Mouse (Mus musculus) c-Kit-positive CD71-positive TER-119-negative erythroid progenitor cells, embryonic 14.5 days (primary cell): ENCODE results near the gene Rad51c.
A peak's percentile ranks its signal among the peaks of the same experiment; 100 is the strongest.
"Not testable (repeated sequence)": the region's sequence is repeated elsewhere in the genome, so short reads cannot be mapped to it uniquely, and the experiment has no call there.

ENCODE experiments used
- DNase-seq: peaks from one replicate; pipeline ENCODE4 v3.0.0-alpha.2; 2013; ENCODE audit warnings: low read depth

Gene Rad51c

DNA sequence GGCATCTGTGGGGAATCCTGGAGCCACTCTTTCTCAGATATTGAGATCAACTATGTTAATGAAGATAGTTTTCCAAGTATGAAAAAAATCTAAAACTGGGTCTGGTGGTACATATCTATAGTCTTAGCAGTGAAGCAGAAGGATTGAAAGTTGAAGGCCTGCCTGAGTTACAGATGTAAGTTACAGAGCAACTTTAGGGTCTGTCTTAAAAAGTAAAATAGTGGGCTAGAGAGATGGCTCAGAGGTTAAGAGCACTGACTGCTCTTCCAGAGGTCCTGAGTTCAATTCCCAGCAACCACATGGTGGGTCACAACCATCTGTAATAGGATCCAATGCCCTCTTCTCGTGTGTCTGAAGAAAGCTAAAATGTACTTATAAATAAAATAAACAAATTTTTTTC, 27.7 kb upstream of the Rad51c start:
- DNase-seq: no peak

DNA sequence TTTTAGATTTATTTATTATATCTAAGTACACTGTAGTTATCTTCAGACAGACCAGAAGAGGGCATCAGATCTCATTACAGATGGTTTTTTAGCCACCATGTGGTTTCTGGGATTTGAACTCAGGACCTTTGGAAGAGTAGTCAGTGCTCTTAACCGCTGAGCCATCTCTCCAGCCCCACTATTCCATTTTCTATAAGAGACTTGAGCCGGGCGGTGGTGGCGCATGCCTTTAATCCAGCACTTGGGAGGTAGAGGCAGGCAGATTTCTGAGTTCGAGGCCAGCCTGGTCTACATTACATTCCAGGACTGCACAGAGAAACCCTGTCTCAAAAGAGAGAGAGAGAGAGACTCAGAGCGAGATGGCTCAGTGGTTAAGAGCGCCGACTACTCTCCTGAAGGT, 27.1 kb upstream of the Rad51c start:
- not testable (repeated sequence) for DNase-seq

GRCm38 (mm10) chr11:87430374-87430773, 25.6 kb upstream of the Rad51c start:
- DNase-seq: no peak

GRCm38 (mm10) chr11:87429363-87429762, 24.6 kb upstream of the Rad51c start:
- no peak for DNase-seq

- peak; percentile 51 for DNase-seq
These were observed 23.4 kb upstream of the Rad51c start for GRCm38 (mm10) chr11:87428051-87428673.

DNA sequence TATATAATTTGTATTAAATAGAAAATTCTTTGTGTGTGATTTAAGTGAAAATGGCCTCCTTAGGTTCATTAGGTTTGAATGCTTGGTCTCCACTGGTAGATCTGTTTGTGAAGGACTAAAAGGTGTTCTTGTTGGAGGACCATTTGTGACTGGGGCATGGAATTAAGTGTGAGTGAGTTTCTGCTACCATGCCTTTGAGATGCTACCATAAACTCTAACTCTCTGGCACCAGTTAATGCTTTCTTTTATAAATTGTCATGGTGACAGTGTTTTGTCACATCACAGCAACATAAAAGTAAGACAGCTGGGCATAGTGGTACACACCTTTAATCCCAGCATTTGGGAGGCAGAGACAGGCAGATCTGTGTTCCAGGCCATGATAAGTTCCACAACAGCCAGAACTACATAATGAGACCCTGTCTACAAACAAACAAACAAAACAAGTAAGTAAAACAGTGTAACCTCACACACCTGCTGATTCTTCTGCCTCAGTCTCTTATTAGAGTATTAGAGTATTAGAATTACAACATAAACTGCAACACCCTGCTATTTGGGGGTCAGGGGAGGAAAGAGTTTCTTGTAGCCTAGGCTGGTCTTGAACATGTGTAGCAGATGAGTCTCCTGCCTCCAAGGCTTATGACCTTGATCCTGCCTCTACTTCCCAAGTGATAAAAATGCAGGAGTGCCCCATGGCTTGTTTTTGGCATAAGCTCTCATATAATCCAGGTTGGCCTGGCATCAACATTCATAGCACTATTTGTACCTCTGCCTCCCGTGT, 22.7 kb upstream of the Rad51c start:
- DNase-seq: no peak

GRCm38 (mm10) chr11:87426450-87427250, 21.9 kb upstream of the Rad51c start:
- DNase-seq: peak; percentile 91

- no peak for DNase-seq
These were observed 21.3 kb upstream of the Rad51c start for GRCm38 (mm10) chr11:87426121-87426449.

GRCm38 (mm10) chr11:87423551-87424325, 19.0 kb upstream of the Rad51c start:
- DNase-seq: no peak

- DNase-seq: peak; percentile 87
These were observed 18.0 kb upstream of the Rad51c start for GRCm38 (mm10) chr11:87422511-87423340.

DNA sequence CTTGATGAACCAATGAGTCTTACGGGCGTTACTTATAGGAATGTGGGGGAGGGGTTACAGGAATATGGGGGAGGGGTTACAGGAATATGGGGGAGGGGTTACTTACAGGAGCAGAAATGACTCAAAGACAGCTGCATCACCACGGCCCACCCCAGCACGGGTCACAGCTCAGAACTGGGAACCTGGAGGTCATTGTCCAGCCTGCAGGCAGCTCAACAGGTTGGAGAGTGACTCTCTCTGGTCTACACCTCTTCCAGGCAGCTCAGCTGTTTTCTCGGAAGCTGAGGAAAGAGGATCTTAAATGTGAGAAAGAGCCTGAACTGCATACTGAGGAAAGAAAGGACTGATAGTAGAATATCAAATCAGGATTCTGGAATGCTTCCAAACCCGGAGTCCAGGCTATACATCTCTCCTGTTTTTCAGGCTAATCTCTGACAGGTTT, 17.0 kb upstream of the Rad51c start:
- no peak for DNase-seq

GRCm38 (mm10) chr11:87420861-87421260, 16.1 kb upstream of the Rad51c start:
- DNase-seq: no peak

GRCm38 (mm10) chr11:87416120-87416519, 11.4 kb upstream of the Rad51c start:
- no peak for DNase-seq

DNA sequence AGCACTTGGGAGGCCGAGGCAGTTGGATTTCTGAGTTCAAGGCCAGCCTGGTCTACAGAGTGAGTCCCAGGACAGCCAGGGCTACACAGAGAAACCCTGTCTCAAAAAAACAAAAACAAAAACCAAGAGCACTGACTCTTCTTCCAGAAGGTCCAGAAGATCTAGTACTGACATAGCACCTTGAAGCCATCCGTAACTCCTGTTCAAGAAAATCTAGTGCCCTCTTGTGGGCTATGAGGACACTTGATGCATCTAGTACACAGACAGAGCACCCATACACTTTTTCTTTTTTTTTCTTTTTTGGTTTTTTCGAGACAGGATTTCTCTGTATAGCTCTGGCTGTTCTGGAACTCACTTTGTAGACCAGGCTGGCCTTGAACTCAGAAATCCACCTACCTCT, 8.7 kb upstream of the Rad51c start:
- not testable (repeated sequence) for DNase-seq

GRCm38 (mm10) chr11:87404111-87404853, 472 bp downstream of the Rad51c start:
- DNase-seq: peak; percentile 90

GRCm38 (mm10) chr11:87398402-87398801, 6.4 kb downstream of the Rad51c start:
- no peak for DNase-seq

DNA sequence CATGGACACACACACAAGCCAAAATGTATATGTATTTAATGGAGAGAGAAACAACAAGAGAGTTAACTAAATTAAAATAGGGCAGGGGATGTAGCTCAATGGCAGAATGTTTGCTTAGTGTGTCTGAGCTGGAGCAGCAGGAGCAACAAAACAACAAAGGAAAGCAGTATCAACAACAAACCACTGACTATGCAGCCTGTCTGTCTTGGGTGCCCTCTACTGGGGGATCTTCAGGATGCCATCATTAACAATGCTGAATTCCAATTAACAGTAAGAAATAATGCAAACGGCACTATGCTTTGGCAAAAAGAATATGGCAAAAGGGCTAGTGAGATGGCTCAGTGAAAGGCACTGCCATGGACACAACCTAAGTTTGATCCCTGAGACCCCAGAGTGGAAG, 10.9 kb downstream of the Rad51c start:
- peak; percentile 43 for DNase-seq

- no peak for DNase-seq
These were observed 19.1 kb downstream of the Rad51c start for GRCm38 (mm10) chr11:87385676-87386075.

DNA sequence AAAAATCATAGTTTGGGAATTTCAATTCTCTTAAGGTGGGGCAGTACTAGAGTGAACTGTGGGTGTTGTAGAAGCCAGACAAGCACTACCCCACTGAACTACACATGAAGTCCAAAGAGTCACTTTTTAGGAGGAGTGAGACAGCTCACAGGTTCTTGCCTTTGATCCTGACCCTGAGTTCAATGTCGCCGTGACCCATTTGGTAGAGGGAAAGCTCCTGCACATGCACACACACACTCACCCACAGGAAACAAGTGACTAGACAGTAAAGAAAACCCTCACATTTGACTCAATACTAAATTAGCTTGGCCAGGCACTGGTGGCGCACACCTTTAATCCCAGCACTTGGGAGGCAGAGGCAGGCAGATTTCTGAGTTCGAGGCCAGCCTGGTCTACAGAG, 20.2 kb downstream of the Rad51c start:
- DNase-seq: no peak

- peak; percentile 76 for DNase-seq
These were observed 36.7 kb downstream of the Rad51c start for GRCm38 (mm10) chr11:87367865-87368580.
